Mouse (Mus musculus): ENCODE measurements around the gene Clic1. TPM values are rescaled to one million over a fixed set of nuclear protein-coding genes. Genes with fewer than 3 reads are reported as not detected.

The Clic1 gene
- polyA plus RNA-seq, 1 experiment = 509 TPM

DNA sequence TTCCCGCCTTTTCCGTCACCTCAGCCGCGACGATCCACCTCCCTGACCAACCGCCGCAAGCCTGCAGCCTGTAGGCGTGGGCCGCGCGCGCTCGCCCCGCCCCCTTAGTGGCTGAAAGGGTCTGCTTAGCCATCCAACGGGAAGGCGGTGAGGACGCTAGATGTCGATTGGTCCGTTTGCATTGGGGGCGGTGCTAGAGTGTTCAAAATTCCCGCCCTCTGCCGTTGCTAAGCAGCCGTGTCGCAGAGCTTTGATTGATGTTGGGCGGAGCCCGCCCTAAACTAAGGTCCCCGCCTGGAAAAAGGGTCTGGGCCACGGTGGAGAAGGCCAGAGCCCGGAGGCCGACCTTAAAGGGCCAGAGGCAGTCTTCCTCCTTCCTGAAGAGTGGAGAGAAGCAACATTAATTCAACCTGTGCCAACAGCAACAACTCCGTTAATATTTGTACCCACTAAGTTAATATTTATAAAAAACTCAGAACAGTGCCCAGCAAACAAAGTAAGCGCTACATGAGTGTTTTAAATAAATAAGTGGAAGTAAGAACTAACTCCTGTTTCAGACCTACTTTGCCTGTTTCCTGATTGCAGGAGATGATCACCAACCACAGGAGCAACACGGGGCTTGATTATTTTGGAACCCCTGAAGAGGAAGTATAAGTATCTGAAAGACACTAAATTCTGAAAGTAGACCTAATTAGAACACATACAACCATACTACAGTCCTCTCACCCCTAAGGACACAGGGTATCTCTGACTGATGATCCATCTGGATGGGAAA, 2.9 kb upstream of the Clic1 start, which contains the start of gene Msh5:
Gene Msh5, minus strand, starts transcription at position 65 of the 775 bp plus-strand sequence.
- peaks cover 11% of the 10 kb centered on the region for H3K79me3 ChIP-seq (ENCODE audit: low read depth)
- no peaks in the 10 kb centered on the region for H3K27me3 ChIP-seq (ENCODE audit: control insufficient read depth, insufficient read depth, insufficient read length)
- TF ChIP-seq MYOG (IDR thresholded peaks at IDR 0.05; ENCODE audit: control insufficient read depth, extremely low read depth, insufficient read length) (no peak), CEBPB (IDR thresholded peaks at IDR 0.05; ENCODE audit: low read depth) (no peak), MYOD1 (IDR thresholded peaks at IDR 0.05; ENCODE audit: control insufficient read depth, insufficient read length, low read depth) (no peak), USF1 (IDR thresholded peaks at IDR 0.05; ENCODE audit: low read depth) (no peak), MAX (IDR thresholded peaks at IDR 0.05) (no peak), FOSL1 (IDR thresholded peaks at IDR 0.05; ENCODE audit: insufficient read depth, low read length, poor library complexity, severe bottlenecking) (no peak), CTCF (IDR thresholded peaks at IDR 0.05; ENCODE audit: control insufficient read depth, insufficient read depth, insufficient read length) (no peak)
- H3K4me3 ChIP-seq (ENCODE audit: insufficient read depth, poor library complexity, severe bottlenecking) = peak within 1 kb of the TSS; percentile 34
- no peaks in the 10 kb centered on the region for H3K36me3 ChIP-seq (ENCODE audit: control insufficient read depth, insufficient read depth)
- H3ac ChIP-seq (ENCODE audit: control insufficient read depth, insufficient read length, low read depth) = peak within 1 kb of the TSS; percentile 75
- H3K79me2 ChIP-seq (ENCODE audit: control insufficient read depth, insufficient read depth) = peaks cover 31% of the 10 kb centered on the region

GRCm38 (mm10) chr17:35047688-35048087, 2.1 kb upstream of the Clic1 start:
- Histone ChIP-seq H3ac (ENCODE audit: control insufficient read depth, insufficient read length, low read depth) (no peak overlapping the region), H3K27me3 (ENCODE audit: control insufficient read depth, insufficient read depth, insufficient read length) (no peaks in the 10 kb centered on the region), H3K4me3 (ENCODE audit: insufficient read depth, poor library complexity, severe bottlenecking) (no peak overlapping the region), H3K79me3 (ENCODE audit: low read depth) (peaks cover 20% of the 10 kb centered on the region), H3K79me2 (ENCODE audit: control insufficient read depth, insufficient read depth) (peaks cover 39% of the 10 kb centered on the region), H3K36me3 (ENCODE audit: control insufficient read depth, insufficient read depth) (peaks cover 7% of the 10 kb centered on the region)
- no peak for TF ChIP-seq MYOD1 (IDR thresholded peaks at IDR 0.05; ENCODE audit: control insufficient read depth, insufficient read length, low read depth)
- peak; percentile 14 for TF ChIP-seq CEBPB (IDR thresholded peaks at IDR 0.05; ENCODE audit: low read depth)

GRCm38 (mm10) chr17:35048149-35048931, 1.4 kb upstream of the Clic1 start:
- no peak overlapping the region for H3K4me3 ChIP-seq (ENCODE audit: insufficient read depth, poor library complexity, severe bottlenecking)
- peaks cover 25% of the 10 kb centered on the region for H3K79me3 ChIP-seq (ENCODE audit: low read depth)
- peaks cover 46% of the 10 kb centered on the region for H3K79me2 ChIP-seq (ENCODE audit: control insufficient read depth, insufficient read depth)
- no peak for TF ChIP-seq MAX (IDR thresholded peaks at IDR 0.05)
- no peak for TF ChIP-seq CEBPB (IDR thresholded peaks at IDR 0.05; ENCODE audit: low read depth)
- TF ChIP-seq MYOD1 (IDR thresholded peaks at IDR 0.05; ENCODE audit: control insufficient read depth, insufficient read length, low read depth) = no peak
- TF ChIP-seq USF1 (IDR thresholded peaks at IDR 0.05; ENCODE audit: low read depth) = no peak
- TF ChIP-seq FOSL1 (IDR thresholded peaks at IDR 0.05; ENCODE audit: insufficient read depth, low read length, poor library complexity, severe bottlenecking) = no peak
- TF ChIP-seq CTCF (IDR thresholded peaks at IDR 0.05; ENCODE audit: control insufficient read depth, insufficient read depth, insufficient read length) = no peak
- no peak for TF ChIP-seq MYOG (IDR thresholded peaks at IDR 0.05; ENCODE audit: control insufficient read depth, extremely low read depth, insufficient read length)
- H3ac ChIP-seq (ENCODE audit: control insufficient read depth, insufficient read length, low read depth) = peak overlapping the region; percentile 9
- H3K27me3 ChIP-seq (ENCODE audit: control insufficient read depth, insufficient read depth, insufficient read length) = no peaks in the 10 kb centered on the region
- peaks cover 14% of the 10 kb centered on the region for H3K36me3 ChIP-seq (ENCODE audit: control insufficient read depth, insufficient read depth)

DNA sequence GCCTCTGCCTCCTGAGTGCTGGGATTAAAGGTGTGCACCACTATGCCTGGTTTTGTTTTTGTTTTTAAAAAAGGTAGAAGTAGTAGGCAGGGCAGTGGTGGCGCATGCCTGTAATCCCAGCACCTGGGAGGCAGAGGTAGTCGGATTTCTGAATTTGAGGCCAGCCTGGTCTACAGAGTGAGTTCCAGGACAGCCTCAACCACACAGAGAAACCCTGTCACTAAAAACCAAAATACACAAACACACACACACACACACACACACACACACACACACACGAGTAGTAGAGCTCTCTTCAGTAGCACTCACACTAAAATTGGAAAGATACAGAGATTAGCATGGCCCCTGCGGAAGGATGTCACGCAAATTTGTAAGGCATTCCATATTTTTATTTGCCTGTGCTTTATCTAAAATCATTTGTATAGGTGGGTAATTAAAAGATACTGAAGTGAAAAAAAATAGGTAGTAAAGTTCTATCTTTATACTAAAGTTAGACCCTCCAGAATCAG, 780 bp upstream of the Clic1 start:
- TF ChIP-seq MYOD1 (IDR thresholded peaks at IDR 0.05; ENCODE audit: control insufficient read depth, insufficient read length, low read depth) (no peak), CEBPB (IDR thresholded peaks at IDR 0.05; ENCODE audit: low read depth) (no peak), USF1 (IDR thresholded peaks at IDR 0.05; ENCODE audit: low read depth) (no peak), MAX (IDR thresholded peaks at IDR 0.05) (no peak), CTCF (IDR thresholded peaks at IDR 0.05; ENCODE audit: control insufficient read depth, insufficient read depth, insufficient read length) (no peak), FOSL1 (IDR thresholded peaks at IDR 0.05; ENCODE audit: insufficient read depth, low read length, poor library complexity, severe bottlenecking) (no peak), MYOG (IDR thresholded peaks at IDR 0.05; ENCODE audit: control insufficient read depth, extremely low read depth, insufficient read length) (no peak)
- H3K79me2 ChIP-seq (ENCODE audit: control insufficient read depth, insufficient read depth) = peaks cover 52% of the 10 kb centered on the region
- H3K4me3 ChIP-seq (ENCODE audit: insufficient read depth, poor library complexity, severe bottlenecking) = no peak overlapping the region
- H3K79me3 ChIP-seq (ENCODE audit: low read depth) = peaks cover 30% of the 10 kb centered on the region
- H3K27me3 ChIP-seq (ENCODE audit: control insufficient read depth, insufficient read depth, insufficient read length) = no peaks in the 10 kb centered on the region
- H3K36me3 ChIP-seq (ENCODE audit: control insufficient read depth, insufficient read depth) = peaks cover 20% of the 10 kb centered on the region
- no peak overlapping the region for H3ac ChIP-seq (ENCODE audit: control insufficient read depth, insufficient read length, low read depth)

DNA sequence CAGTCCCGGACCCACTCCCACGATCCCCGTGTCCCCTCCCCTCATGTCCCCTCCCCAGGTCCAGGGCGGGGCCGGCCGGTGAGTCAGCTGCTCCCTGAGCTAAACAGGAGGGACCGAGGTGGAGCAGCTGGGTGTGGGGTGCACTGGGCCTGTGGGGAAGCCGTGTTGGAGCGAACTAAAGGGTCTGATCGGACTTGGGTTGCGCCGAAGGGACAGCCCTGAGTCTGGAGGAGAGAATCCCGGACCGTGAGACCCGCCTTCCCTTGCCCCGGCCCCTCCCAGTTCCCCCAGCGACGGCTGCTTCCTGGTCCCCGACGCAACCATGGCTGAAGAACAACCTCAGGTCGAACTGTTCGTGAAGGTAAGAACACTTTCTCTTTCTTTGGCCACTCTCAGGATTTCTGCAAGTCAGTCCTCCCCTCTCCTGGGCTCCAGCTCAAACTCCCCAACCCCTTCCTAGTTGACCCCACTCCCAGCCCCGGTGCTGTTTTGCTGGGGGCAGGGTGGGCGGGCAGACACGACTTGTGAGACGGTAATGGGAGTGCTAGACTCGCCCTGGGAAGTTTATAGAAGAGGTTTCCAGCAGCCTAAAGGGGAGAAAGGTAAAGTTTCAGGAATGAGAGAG, 472 bp downstream of the Clic1 start:
- Histone ChIP-seq H3K36me3 (ENCODE audit: control insufficient read depth, insufficient read depth) (peaks cover 32% of the 10 kb centered on the region), H3K79me2 (ENCODE audit: control insufficient read depth, insufficient read depth) (peaks cover 64% of the 10 kb centered on the region), H3ac (ENCODE audit: control insufficient read depth, insufficient read length, low read depth) (peak overlapping the region; percentile 85), H3K4me3 (ENCODE audit: insufficient read depth, poor library complexity, severe bottlenecking) (peak overlapping the region; percentile 82), H3K79me3 (ENCODE audit: low read depth) (peaks cover 39% of the 10 kb centered on the region), H3K27me3 (ENCODE audit: control insufficient read depth, insufficient read depth, insufficient read length) (no peaks in the 10 kb centered on the region)
- TF ChIP-seq USF1 (IDR thresholded peaks at IDR 0.05; ENCODE audit: low read depth) (no peak), MYOG (IDR thresholded peaks at IDR 0.05; ENCODE audit: control insufficient read depth, extremely low read depth, insufficient read length) (no peak), FOSL1 (IDR thresholded peaks at IDR 0.05; ENCODE audit: insufficient read depth, low read length, poor library complexity, severe bottlenecking) (no peak), MAX (IDR thresholded peaks at IDR 0.05) (no peak), CEBPB (IDR thresholded peaks at IDR 0.05; ENCODE audit: low read depth) (no peak), CTCF (IDR thresholded peaks at IDR 0.05; ENCODE audit: control insufficient read depth, insufficient read depth, insufficient read length) (no peak), MYOD1 (IDR thresholded peaks at IDR 0.05; ENCODE audit: control insufficient read depth, insufficient read length, low read depth) (no peak)

Data from C2C12 (cell line).